Mouse (Mus musculus): ENCODE data around the gene Tyk2. TPM values are rescaled to one million over a fixed set of nuclear protein-coding genes. Genes with fewer than 3 reads are reported as not detected.
A peak's percentile ranks its signal among the peaks of the same experiment; 100 is the strongest.

Tyk2 gene
- polyA plus RNA-seq, 1 experiment: 11.4 TPM

- Histone ChIP-seq H3ac (ENCODE audit: control insufficient read depth, insufficient read length) (peak within 1 kb of the TSS; percentile 72), H3K36me3 (ENCODE audit: control insufficient read depth, insufficient read depth) (peaks cover 3% of the 10 kb centered on the region), H3K4me2 (ENCODE audit: low read depth) (peak within 1 kb of the TSS; percentile 98), H3K4me3 (peak within 1 kb of the TSS; percentile 84), H3K79me2 (ENCODE audit: control insufficient read depth, insufficient read depth) (peaks cover 48% of the 10 kb centered on the region), H3K27me3 (ENCODE audit: control insufficient read depth, insufficient read depth, insufficient read length) (no peaks in the 10 kb centered on the region)
- TF ChIP-seq CEBPB (IDR thresholded peaks at IDR 0.05; ENCODE audit: insufficient read depth, poor library complexity, severe bottlenecking) (no peak), REST (IDR thresholded peaks at IDR 0.05; ENCODE audit: insufficient read depth, insufficient read length) (no peak), USF1 (IDR thresholded peaks at IDR 0.05; ENCODE audit: low read depth) (no peak), POLR2AphosphoS2 (IDR thresholded peaks at IDR 0.05; ENCODE audit: insufficient read length, low read depth) (peak; percentile 80), MAX (IDR thresholded peaks at IDR 0.05; ENCODE audit: low read depth) (no peak), SRF (IDR thresholded peaks at IDR 0.05; ENCODE audit: control insufficient read depth, insufficient read length, low read depth) (peak; percentile 31), TCF3 (IDR thresholded peaks at IDR 0.05; ENCODE audit: insufficient read length, low read depth) (no peak), E2F4 (IDR thresholded peaks at IDR 0.05; ENCODE audit: insufficient read depth) (no peak), POLR2A (IDR thresholded peaks at IDR 0.05; ENCODE audit: insufficient read length, low read depth) (peak; percentile 85), MYOG (IDR thresholded peaks at IDR 0.05; ENCODE audit: control insufficient read depth in 1 of 3, insufficient read depth in 1 of 3, insufficient read length in 2 of 3, low read depth in 2 of 3) (peak in 2 of 3 experiments; percentile 16 to 23), MYOD1 (IDR thresholded peaks at IDR 0.05; ENCODE audit: control insufficient read depth in 1 of 3, insufficient read length in 2 of 3, low read depth in 2 of 3) (peak in 2 of 3 experiments; percentile 11 to 33), TCF12 (IDR thresholded peaks at IDR 0.05; ENCODE audit: insufficient read depth, poor library complexity, severe bottlenecking) (no peak)
Measured at GRCm38 (mm10) chr9:21149654-21150419, 18.8 kb upstream of the Tyk2 start, which contains the start of gene Cdc37. TSS of gene Cdc37 (minus strand) at chr9:21149982.

- H3K79me2 ChIP-seq (ENCODE audit: control insufficient read depth, insufficient read depth): peaks cover 55% of the 10 kb centered on the region
- H3K27me3 ChIP-seq (ENCODE audit: control insufficient read depth, insufficient read depth, insufficient read length): no peaks in the 10 kb centered on the region
- TF ChIP-seq SRF (IDR thresholded peaks at IDR 0.05; ENCODE audit: control insufficient read depth, insufficient read length, low read depth) (no peak), REST (IDR thresholded peaks at IDR 0.05; ENCODE audit: insufficient read depth, insufficient read length) (no peak)
- peak overlapping the region; percentile 72 for H3ac ChIP-seq (ENCODE audit: control insufficient read depth, insufficient read length)
- peaks cover 3% of the 10 kb centered on the region for H3K36me3 ChIP-seq (ENCODE audit: control insufficient read depth, insufficient read depth)
- peak overlapping the region; percentile 98 for H3K4me2 ChIP-seq (ENCODE audit: low read depth)
- H3K4me3 ChIP-seq: peak overlapping the region; percentile 84
Measured at GRCm38 (mm10) chr9:21149077-21149653, 18.1 kb upstream of the Tyk2 start.

- Histone ChIP-seq H3K27me3 (ENCODE audit: control insufficient read depth, insufficient read depth, insufficient read length) (no peaks in the 10 kb centered on the region), H3K79me2 (ENCODE audit: control insufficient read depth, insufficient read depth) (peaks cover 62% of the 10 kb centered on the region), H3K4me3 (peak overlapping the region; percentile 84), H3K36me3 (ENCODE audit: control insufficient read depth, insufficient read depth) (peaks cover 3% of the 10 kb centered on the region), H3K4me2 (ENCODE audit: low read depth) (peak overlapping the region; percentile 98), H3ac (ENCODE audit: control insufficient read depth, insufficient read length) (peak overlapping the region; percentile 72)
- TF ChIP-seq CEBPB (IDR thresholded peaks at IDR 0.05; ENCODE audit: insufficient read depth, poor library complexity, severe bottlenecking): no peak
Measured at GRCm38 (mm10) chr9:21148427-21148826, 17.4 kb upstream of the Tyk2 start.

- Histone ChIP-seq H3K4me2 (ENCODE audit: low read depth) (peak overlapping the region; percentile 50), H3K79me2 (ENCODE audit: control insufficient read depth, insufficient read depth) (peaks cover 64% of the 10 kb centered on the region), H3K27me3 (ENCODE audit: control insufficient read depth, insufficient read depth, insufficient read length) (no peaks in the 10 kb centered on the region), H3ac (ENCODE audit: control insufficient read depth, insufficient read length) (no peak overlapping the region), H3K36me3 (ENCODE audit: control insufficient read depth, insufficient read depth) (peaks cover 8% of the 10 kb centered on the region), H3K4me3 (no peak overlapping the region)
- TF ChIP-seq USF1 (IDR thresholded peaks at IDR 0.05; ENCODE audit: low read depth) (no peak), REST (IDR thresholded peaks at IDR 0.05; ENCODE audit: insufficient read depth, insufficient read length) (no peak), POLR2A (IDR thresholded peaks at IDR 0.05; ENCODE audit: insufficient read length, low read depth) (no peak), TCF12 (IDR thresholded peaks at IDR 0.05; ENCODE audit: insufficient read depth, poor library complexity, severe bottlenecking) (no peak), MAX (IDR thresholded peaks at IDR 0.05; ENCODE audit: low read depth) (no peak), MYOG (IDR thresholded peaks at IDR 0.05; ENCODE audit: control insufficient read depth in 1 of 3, insufficient read depth in 1 of 3, insufficient read length in 2 of 3, low read depth in 2 of 3) (no peak), CEBPB (IDR thresholded peaks at IDR 0.05; ENCODE audit: insufficient read depth, poor library complexity, severe bottlenecking) (no peak), POLR2AphosphoS2 (IDR thresholded peaks at IDR 0.05; ENCODE audit: insufficient read length, low read depth) (no peak), E2F4 (IDR thresholded peaks at IDR 0.05; ENCODE audit: insufficient read depth) (no peak)
Measured at GRCm38 (mm10) chr9:21146722-21147121, 15.7 kb upstream of the Tyk2 start.

GRCm38 (mm10) chr9:21145431-21145830 lies 14.4 kb upstream of the Tyk2 start:
- H3K4me2 ChIP-seq (ENCODE audit: low read depth): no peak overlapping the region
- H3K36me3 ChIP-seq (ENCODE audit: control insufficient read depth, insufficient read depth): peaks cover 12% of the 10 kb centered on the region
- no peak overlapping the region for H3K4me3 ChIP-seq

More at GRCm38 (mm10) chr9:21145431-21145830, 14.4 kb upstream of the Tyk2 start:
- Histone ChIP-seq H3ac (ENCODE audit: control insufficient read depth, insufficient read length) (no peak overlapping the region), H3K27me3 (ENCODE audit: control insufficient read depth, insufficient read depth, insufficient read length) (no peaks in the 10 kb centered on the region), H3K79me2 (ENCODE audit: control insufficient read depth, insufficient read depth) (peaks cover 64% of the 10 kb centered on the region)
- TF ChIP-seq REST (IDR thresholded peaks at IDR 0.05; ENCODE audit: insufficient read depth, insufficient read length) (no peak), MYOD1 (IDR thresholded peaks at IDR 0.05; ENCODE audit: control insufficient read depth in 1 of 3, insufficient read length in 2 of 3, low read depth in 2 of 3) (no peak), TCF3 (IDR thresholded peaks at IDR 0.05; ENCODE audit: insufficient read length, low read depth) (no peak), POLR2A (IDR thresholded peaks at IDR 0.05; ENCODE audit: insufficient read length, low read depth) (no peak), MAX (IDR thresholded peaks at IDR 0.05; ENCODE audit: low read depth) (no peak), CEBPB (IDR thresholded peaks at IDR 0.05; ENCODE audit: insufficient read depth, poor library complexity, severe bottlenecking) (no peak), TCF12 (IDR thresholded peaks at IDR 0.05; ENCODE audit: insufficient read depth, poor library complexity, severe bottlenecking) (no peak)

Data from myocyte (in vitro differentiated cells).